Mouse (Mus musculus) ES-CJ7 (cell line): Measurements from ENCODE around the gene Rcan2.

ENCODE experiments used
- DNase-seq: peaks from one replicate; pipeline ENCODE4 v3.0.0; 2011; ENCODE audit warnings: low read depth, low spot score

Rcan2 gene

DNA sequence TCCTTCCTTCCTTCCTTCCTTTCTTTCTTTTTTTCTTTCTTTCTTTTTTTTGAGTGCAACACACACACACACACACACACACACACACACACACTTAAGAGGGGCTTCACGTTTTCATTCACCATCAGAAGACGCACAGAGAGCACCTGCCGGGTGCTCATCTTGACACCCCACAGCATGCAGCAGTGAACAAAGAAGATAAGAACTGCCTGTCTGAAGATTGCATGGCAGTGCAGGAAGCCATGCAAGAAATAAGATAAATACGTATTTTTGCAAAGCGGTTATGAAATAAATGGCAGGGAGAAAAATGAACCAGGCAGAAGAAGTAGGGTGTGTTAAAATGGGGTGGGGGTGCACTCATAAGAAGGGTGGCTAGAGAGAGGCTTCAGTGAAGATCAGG lies 116.0 kb downstream of the Rcan2 start:
- DNase-seq = no peak

DNA sequence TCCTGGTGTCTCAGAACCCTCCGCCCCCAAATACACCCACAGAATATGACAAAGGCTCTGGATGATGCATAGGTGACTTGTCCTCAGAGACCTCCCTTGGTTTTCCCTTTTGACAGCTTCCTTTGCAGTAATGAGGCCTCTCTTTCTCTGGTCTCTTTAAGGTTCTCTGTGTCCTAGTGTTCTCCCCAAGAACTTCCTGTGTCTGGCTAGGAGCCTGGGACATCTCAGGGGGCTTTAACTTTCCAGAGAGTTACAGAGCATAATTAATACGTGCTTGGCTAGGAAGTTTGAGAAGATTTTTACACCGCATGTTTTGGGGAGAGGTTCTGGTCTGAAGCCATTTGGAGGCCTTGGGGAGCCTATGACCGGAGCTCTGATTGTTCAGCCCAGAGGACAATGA lies 128.7 kb downstream of the Rcan2 start:
- no peak for DNase-seq

DNA sequence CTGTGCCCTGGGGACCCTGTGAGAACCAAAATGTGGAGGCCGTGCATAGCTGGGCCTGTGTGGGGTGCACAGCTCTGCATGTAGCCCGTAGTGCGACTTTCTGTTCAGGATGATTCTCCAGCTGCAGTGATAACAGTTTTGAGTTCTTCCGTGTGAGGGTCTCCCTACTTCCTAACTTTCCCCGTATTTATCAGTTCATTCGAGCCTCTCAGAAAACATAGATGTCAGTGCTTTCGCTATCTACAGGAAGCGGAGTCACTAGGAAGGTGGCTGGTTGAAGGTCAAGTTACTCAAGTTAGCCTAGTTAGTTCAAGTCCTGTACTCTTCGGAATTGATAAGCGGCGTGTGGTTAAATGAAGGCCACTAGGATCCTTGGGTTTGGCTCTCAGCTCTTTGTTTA lies 130.6 kb downstream of the Rcan2 start:
- no peak for DNase-seq

DNA sequence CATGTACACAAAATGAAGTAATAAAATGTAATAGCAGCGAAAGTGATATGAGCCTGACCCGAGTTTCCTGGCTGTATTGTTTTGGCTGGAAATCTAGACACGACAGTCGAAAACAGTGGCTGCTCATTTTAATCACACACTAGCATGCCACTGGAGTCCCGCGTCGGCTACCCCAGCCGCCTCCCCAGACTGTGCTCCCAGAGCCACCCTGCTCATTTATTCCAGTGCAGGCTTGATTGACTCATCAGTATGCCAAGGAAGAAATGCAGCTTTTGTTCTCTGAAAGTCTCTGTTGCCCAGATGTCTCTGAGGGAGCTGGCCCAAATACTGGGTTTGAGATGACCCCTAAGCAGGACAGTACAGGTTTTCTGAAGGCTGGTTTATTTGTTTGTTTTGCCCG lies 132.9 kb downstream of the Rcan2 start:
- DNase-seq = no peak

DNA sequence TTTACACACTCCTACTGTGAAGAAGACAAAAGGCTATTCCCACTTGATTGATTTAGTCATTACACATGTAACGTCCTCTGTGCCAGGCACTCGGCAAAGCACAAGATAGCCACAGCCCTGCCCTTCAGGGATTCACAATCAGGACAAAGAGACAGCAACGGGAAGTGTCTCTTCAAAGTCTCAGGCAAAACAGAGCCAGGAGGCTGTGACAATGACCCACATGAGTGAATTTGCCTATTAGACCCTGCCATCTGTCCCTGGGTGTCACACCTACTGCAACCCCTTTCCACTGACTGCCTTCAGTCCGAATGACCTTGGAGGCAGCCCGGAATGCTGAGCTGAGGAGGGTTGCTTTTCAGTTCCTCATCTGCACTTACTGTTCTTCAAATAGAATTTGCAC lies 151.1 kb downstream of the Rcan2 start:
- DNase-seq = peak; percentile 23

DNA sequence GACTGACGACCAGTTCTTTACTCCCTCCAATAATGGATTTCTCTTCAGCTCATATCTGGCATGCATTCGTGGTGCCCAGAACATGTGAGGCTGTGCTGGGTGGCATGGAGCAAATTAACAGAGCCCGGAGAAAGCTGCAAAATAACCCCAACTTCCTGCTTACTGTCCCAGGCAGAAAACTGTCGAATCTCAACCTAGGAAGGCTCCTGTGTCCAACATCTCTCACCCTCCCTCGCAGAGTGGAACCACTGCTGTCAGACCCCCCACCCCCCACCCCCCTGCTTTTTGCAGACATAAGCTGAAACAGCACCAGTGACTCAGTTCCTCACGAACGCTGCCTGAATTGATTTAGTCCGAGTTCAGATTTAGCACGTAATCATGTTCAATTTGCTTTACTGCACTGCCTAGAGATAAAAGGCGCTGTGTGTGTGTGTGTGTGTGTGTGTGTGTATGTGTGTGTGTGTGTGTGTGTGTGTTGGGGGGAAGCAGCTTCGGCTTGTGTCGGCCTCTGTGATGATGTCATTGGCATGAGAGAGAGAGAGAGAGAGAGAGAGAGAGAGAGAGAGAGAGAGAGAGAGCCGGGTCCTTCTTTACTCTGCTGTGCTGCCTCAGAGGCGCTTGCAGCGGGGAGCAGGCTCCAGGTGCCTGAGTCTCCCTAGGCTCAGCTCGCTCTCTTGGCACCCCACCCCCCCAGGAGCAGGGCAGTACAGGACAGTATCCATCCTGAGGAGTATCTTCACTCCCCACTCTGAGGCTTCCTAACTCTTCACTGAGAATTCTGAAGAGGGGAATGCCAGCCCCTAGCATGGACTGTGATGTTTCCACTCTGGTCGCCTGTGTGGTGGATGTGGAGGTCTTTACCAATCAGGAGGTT lies 151.7 kb downstream of the Rcan2 start:
- DNase-seq = no peak

DNA sequence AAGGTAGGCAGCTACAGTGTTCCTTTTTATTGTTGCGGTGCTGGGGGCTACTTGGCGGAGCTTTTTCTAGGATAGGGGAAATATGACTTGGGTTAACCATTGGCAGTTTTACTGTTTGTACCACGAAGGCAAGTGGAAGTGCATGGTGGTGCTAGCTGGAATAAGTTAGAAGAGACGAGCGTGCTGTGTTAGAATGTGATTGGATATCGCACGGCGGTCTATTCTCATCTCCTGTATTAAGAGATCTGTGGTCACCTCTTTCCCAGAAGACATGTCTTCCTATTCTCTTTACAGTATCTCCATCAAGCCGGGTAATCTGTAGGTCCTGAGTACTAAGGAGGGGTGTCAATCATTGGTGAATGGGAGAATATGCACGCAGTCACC lies 152.4 kb downstream of the Rcan2 start:
- DNase-seq = no peak

DNA sequence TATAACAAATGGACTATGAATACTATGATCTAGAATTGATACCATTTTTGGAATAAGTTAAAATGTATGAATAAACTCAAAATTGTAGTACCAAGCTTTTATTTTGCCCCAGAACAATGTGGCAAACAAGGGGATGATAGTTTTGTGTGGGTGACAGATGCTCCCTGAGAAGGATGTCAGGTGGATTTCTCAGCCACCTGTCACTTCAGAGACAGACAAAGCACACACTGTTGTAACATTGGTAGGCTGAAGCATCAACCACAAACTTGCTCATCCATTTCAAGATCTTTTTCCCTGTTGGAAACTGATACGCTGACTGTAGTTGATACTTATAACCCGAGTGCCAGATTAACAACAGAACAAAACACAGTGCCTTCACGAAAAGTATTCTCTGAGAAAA lies 158.6 kb downstream of the Rcan2 start:
- no peak for DNase-seq

DNA sequence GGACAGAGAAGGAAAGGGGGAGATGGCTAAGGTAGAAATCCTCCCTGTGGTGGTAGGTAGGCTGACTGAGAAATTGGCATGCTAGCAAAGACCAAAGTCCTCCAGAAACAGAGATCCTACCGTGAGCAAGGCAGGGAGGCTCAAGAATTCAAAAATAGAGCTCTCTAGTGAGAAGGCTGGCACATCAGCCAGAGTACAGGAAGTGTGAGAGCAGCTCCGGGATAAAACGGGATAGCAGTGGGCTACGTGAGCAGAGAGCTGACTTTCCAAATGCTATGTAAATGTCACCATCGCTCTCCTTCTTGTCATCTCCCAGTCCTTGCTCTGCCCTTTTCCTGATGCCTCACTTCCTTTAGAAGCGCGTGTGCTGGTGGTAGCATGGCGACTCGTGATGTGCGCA lies 168.8 kb downstream of the Rcan2 start:
- DNase-seq = no peak

DNA sequence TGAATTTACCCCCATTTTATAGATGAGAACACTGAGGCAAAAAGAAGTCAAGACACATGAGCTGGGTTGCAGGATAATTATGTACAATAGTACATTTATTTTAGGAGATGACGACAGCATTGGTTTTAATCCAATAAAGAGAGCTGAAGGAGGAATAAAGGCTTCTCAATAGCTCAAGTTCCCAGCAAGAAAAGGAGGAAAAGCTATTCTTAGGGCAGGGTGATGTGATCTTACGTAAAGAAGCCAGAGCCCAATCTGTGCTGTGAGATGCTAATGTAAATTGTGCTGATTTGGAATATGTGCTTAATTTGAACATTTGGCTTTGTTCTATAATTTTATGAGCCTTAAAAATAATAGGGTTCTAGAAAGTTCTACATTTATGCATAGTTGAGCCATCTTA lies 176.4 kb downstream of the Rcan2 start:
- DNase-seq = no peak

DNA sequence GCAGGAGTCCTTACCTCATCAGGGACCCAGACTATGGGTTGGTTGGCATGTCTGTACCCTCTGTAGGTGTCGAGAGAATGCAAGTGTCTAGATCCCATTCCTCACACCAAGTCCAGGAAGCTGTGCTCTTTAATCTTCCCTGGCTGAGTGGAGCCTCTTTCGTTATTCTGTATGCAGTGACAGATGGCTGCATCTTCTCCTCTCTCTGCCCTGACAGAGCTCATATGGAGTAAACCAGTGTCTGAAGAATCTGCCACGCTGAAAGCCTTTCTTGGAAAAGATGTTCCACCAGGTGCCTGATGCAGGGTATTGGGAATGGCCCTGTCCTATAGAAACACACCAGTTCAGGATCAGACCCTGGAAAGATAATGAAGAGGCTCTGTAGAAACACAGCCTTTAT lies 178.8 kb downstream of the Rcan2 start:
- DNase-seq = no peak

DNA sequence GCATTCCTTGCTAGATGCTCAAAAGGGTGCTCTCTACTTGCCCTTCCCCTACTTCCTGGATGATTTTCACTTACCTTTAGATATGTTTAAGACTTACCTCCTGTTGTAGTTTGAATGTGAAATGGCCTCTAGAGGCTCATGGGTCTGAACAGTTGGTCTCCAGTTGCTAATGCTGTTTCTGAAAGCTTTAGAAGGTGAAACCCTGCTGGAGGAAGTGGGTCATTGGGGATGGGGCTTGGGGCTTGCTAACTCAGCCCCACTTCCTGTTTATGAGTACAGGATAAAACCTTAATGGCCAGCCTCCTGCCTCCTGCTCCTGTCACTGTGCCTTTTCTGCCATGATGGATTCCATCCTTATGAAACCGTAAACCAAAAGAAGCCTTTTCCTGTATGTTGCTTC lies 181.4 kb downstream of the Rcan2 start:
- peak; percentile 15 for DNase-seq

DNA sequence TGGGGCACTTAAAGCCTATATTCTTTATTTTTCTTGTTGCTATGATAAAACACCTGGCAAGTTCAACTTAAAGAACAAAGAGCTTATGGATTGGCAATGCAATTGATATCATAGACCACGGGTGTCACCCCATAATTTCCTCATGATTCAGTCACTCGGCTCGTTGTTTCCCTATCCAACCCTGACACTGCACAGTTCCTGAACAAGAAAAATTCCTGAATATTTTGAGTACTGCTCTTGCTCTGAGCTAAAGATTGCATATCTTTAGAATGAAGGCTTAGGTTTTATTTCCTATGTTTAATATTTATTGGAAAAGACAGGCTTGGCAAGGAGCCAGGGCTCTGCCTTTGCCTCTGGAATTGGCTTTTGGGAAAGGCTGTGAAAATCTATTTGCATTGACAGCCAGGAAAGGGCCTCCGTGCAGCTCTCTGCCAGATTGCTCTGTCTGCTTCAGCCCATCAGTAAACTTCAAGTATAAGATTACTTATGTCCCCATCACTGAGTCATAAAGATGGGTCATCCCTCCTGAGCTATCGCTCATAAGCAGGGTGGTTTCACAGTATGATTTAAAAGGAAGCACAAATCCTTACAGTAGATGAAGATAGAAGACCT lies 188.3 kb downstream of the Rcan2 start:
- no peak for DNase-seq

DNA sequence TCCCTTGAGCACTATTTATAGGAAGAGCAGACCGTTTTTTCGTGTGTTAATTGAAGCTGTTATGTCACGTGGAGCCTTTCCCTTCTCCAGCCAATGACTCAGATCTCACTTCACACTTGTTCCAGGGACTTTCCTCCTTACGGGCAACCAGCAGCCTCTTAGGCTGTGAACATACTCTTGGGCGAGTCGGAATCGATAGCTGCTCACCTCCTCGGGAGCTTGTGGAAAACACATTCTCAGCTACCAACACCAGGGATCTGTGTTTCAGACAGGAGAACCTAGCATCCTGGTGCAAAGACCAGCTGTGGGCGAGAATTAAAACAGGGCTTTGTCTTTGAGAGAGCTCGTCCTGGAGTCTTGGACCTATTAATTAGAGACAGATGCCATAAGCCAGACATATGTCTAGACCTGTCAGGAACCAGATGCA lies 189.8 kb downstream of the Rcan2 start:
- DNase-seq = no peak

DNA sequence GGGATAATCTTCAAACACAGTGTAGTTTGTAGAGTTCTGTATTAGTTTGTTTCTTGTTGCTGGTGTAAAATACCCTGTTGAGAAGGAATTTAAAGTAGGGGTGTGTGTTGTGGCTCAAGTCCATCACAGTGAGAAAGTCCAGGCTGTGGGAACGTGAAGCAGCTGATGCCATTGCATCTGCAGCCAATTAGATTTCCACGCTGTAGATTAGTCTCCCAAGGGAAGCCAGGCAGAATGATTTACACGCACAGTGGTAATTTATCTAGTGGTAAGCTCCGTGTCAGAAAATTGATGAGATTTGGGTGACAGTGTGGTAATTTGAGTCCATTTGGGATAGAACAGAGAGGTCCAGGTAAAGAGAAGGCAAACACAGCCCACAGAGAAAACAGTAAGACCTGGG lies 192.9 kb downstream of the Rcan2 start:
- DNase-seq = no peak

DNA sequence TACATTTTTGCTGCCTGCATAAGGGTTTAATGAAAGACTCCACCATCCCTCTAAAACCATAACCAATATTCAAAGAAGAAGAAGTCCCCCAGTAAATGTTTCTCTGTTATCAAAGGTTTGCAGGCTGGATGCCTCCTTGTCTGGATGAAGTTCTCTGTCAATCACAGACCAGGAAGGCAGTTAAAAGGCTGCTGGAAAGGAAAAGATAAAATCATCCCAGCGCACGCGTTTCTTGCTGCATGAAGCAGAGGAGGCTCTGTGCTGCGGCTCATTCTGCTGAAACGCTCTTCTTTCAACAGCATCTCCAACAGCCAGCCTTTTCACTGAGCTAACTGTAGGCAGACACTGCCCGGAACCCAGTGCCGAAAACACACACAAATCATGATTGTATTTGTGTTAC lies 196.4 kb downstream of the Rcan2 start:
- DNase-seq = no peak

DNA sequence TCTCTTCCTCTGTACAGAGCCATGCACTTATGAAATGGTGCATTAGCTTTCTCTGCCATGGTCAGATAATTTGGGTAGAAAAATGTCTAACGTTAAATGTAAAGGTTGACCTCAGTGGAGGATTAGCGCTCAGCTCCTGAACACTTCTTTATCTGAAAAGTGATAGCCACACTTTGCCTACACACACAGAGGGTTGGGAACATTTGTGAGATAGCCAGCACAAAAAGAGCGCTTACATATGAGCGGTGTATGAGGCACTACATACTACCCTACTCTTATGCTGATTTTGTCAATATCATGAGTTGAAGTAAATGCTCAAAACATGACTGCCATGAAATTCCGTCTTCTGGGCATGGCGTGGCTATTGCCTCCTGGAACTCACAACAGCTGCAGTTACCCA lies 196.9 kb downstream of the Rcan2 start:
- DNase-seq = no peak

DNA sequence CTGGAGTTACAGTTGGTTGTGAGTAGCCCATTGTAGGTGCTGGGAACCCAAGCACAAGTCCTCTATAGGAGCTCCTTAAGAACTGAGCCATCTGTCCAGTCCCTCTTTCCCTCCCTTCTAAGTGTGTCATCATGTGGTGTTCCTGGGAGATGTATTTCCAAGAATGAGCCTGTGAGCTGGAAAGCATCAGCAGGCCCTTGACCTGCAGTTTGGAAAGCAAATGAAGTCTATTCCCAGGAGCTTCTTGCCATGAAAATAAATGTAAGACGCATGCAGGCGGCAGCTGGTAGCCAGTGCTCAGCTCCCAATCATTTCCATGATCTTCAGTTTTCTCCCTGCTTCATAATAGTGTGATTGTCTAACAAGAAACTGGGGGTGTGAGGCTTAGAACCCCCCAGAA lies 203.2 kb downstream of the Rcan2 start:
- no peak for DNase-seq

DNA sequence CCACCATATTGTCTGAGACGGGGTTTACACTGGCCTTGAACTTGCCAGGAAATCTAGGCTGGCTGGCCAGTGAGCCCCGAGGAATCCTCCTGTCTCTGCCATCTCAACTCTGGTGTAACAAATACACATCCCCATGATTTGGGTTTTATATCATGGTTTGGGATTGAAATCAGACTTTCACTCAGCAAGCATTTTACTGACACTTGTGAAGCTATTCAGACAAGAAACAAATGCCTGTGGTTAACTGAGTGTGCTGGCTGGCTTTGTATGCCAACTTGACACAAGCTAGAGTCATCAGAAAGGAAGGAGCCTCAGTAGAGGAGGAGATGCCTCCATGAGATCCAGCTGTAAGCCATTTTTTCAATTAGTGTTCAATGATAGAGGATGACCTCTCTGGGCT lies 206.3 kb downstream of the Rcan2 start:
- DNase-seq = no peak

DNA sequence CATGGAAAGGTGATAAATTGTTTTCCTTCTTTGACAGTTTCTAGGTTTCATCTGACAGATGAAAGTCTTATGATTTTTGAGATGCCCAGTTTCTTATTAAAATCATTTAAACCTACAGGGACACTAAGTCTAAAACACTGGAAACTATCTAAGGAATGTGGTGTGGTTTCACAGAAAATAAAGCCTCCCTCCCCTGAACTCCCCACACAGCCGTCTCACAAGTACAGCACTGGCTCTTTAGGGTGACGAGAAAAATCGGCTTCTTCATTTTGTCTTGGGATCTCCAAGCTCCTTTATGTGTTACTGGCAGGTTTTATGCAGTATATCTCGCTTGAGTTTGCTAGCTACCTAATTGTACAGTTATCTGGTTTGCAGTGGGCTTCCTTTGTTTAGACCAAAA lies 210.8 kb downstream of the Rcan2 start:
- no peak for DNase-seq

DNA sequence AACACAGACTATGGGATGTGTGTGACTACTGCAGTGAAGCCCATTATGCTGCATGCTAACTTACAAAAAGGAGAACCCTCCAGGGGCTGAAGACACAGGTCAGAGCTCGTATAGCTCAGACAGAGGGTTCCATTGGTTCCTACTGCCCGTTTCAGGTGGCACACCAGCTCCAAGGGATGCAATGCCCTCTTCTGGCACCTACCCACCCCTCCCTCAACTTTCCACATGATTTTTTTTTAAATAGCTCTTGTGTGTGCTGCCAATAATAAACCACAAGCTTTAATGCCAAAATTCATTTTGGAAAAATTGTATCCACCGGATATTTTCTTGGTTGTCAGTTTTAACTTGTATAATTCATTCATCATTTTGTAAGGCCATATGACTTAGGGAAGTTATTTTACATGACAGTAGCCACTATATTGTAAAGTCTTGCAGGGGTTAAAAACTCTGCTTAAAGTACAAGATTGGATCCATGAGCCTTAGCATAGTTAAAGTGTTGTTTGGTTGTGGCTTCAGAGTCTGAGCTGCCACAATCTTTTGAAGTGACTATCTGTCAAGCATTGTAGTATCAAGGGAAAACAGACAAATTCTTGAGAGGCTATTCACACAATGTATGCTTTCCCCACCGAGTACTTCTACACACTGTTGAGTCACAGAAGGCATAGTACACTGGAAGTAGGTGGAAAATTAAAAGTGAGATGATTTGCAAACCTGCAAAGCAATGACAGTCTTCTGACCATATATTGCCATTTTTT lies 212.8 kb downstream of the Rcan2 start:
- DNase-seq = no peak

DNA sequence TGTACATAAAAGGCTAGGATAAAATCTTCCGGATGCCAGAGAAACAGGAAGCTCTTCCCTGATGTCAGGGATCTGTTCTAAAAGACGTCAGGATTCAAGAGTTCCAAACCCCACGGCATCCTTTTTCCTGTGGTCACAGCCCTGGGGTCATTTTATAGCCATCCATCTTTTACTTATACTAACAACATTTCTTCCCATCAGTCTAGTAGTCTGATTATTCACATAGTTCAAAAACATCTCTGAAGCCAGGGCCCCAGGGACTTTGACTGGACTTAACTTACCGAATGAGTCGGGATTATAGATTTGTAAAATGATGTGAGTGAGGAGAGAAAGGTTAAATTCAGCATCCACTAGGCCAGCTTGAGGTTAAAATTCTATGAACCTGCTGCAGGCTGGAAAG lies 215.2 kb downstream of the Rcan2 start:
- DNase-seq = no peak

DNA sequence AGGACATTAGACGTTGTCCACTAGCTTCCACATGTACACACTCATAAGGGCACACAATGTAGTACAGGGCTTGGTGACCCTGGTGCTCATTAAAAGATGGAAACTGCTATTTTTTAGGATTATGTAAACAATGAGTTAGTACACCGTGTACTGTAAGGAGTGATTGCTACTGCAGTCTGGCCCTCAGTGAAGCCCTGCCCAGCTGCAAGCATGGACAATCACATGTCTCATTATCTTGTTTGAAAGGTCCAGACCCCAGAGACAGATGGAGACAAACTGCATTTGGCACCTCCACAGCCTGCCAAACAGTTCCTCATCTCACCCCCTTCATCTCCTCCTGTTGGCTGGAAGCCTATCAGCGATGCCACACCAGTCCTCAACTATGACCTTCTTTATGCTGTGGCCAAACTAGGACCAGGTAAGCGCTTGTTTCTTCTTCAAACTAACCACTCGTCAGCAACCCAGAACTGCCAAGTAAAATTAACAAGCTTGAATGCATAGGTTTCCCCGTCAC lies 219.6 kb downstream of the Rcan2 start:
- no peak for DNase-seq
